Mouse (Mus musculus): Measurements from ENCODE around the gene Itga5.

DNA sequence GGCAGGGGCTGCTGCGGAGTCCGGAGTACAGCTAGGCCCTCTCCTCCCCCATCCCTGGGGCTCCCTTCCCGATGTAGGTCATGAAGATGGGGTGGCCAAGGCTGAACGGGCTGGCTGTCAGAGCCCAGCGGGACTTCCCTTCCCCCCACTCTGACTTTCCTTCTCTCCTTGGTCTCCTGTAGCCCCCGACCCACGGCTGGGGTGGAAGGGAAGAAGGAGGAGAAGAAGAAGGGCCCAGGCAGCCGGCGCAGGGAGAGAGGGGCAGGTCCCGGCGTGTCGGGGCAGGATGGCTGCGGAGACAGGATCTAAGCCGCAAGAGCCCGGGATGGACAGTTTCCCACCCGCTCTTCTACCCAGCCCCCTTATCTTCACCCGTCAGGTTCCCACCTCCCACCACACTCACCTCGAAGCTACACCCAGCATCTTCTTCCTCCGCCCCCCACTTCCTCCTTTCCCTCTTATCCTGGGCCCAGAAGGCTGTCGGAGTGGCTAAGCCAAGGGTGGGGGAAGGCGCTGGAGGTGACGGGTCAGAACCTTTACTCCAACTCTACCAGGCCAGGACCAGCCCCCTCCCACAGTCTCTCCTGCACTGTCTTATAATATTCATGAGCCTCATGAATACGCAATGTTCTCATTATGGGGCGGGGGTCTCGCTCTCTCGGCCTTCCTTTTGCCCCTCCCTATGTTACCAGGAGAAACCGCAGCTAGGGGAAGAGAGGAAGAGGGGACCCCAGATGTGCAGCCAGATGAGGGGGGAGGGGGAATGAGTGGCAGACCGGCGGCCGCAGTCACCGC lies 27.2 kb downstream of the Itga5 start:
- TF ChIP-seq CTCF (IDR thresholded peaks at IDR 0.05) (no peak), POLR2A (IDR thresholded peaks at IDR 0.05; ENCODE audit: insufficient read depth, low read depth, low read length) (no peak)

Data from heart, adult 2 months (tissue).